Mouse (Mus musculus): ENCODE measurements around the gene Rbx1.

Gene Rbx1

GRCm38 (mm10) chr15:81483691-81484090, 17.6 kb downstream of the Rbx1 start:
- DNase-seq (ENCODE audit: low read depth) = no peak

GRCm38 (mm10) chr15:81485483-81485882, 19.4 kb downstream of the Rbx1 start:
- no peak for DNase-seq (ENCODE audit: low read depth)

GRCm38 (mm10) chr15:81503466-81503865, 37.4 kb downstream of the Rbx1 start:
- DNase-seq (ENCODE audit: low read depth) = no peak

- no peak for DNase-seq (ENCODE audit: low read depth)
These were observed 37.9 kb downstream of the Rbx1 start for GRCm38 (mm10) chr15:81503995-81504394.

- peak; percentile 84 for DNase-seq (ENCODE audit: low read depth)
These were observed 41.1 kb downstream of the Rbx1 start for GRCm38 (mm10) chr15:81507201-81507600.

GRCm38 (mm10) chr15:81510621-81511020, 44.5 kb downstream of the Rbx1 start:
- peak; percentile 59 for DNase-seq (ENCODE audit: low read depth)

GRCm38 (mm10) chr15:81511601-81512261, 45.6 kb downstream of the Rbx1 start:
- DNase-seq (ENCODE audit: low read depth) = peak; percentile 87

GRCm38 (mm10) chr15:81514111-81514971, 48.2 kb downstream of the Rbx1 start:
- peak; percentile 84 for DNase-seq (ENCODE audit: low read depth)

GRCm38 (mm10) chr15:81515221-81515620, 49.1 kb downstream of the Rbx1 start:
- no peak for DNase-seq (ENCODE audit: low read depth)

GRCm38 (mm10) chr15:81518031-81518430, 51.9 kb downstream of the Rbx1 start:
- no peak for DNase-seq (ENCODE audit: low read depth)

- no peak for DNase-seq (ENCODE audit: low read depth)
These were observed 52.7 kb downstream of the Rbx1 start for GRCm38 (mm10) chr15:81518761-81519160.

GRCm38 (mm10) chr15:81522036-81522751, 56.1 kb downstream of the Rbx1 start:
- DNase-seq (ENCODE audit: low read depth) = peak; percentile 84

GRCm38 (mm10) chr15:81522761-81523168, 56.7 kb downstream of the Rbx1 start:
- DNase-seq (ENCODE audit: low read depth) = no peak

- DNase-seq (ENCODE audit: low read depth) = peak; percentile 95
These were observed 57.2 kb downstream of the Rbx1 start for GRCm38 (mm10) chr15:81523169-81523871.

GRCm38 (mm10) chr15:81523901-81524300, 57.8 kb downstream of the Rbx1 start:
- DNase-seq (ENCODE audit: low read depth) = peak; percentile 43

All from naive thymus-derived CD4-positive, alpha-beta T cell, adult 2 months (primary cell).